Mouse (Mus musculus): ENCODE data around the gene Meaf6. TPM values are rescaled to one million over a fixed set of nuclear protein-coding genes. Genes with fewer than 3 reads are reported as not detected.

Gene Meaf6
- polyA plus RNA-seq (2011; ENCODE audit: insufficient read depth, insufficient read length, low replicate concordance, missing spikeins) = 25.1 and 39.9 TPM in 2 replicates

- H3K27ac ChIP-seq (ENCODE audit: control insufficient read depth, insufficient read depth, low read depth, low read length, poor library complexity) = peak within 1 kb of the TSS; percentile 99
- H3K4me1 ChIP-seq (ENCODE audit: control insufficient read depth, insufficient read depth, low read length) = peaks cover 3% of the 10 kb centered on the region; the same call in 1 of the 2 replicates
- H3K4me3 ChIP-seq (replicated peaks; ENCODE audit: control insufficient read depth, low read depth, low read length) = peak within 1 kb of the TSS; percentile 93
- 1% methylated on average over 63 of the region's 63 CpGs for WGBS
- TF ChIP-seq POLR2A (IDR thresholded peaks at IDR 0.05; ENCODE audit: borderline replicate concordance, control insufficient read depth, low read depth, low read length) (peak; percentile 64; the same call in 1 of the 2 replicates), CTCF (IDR thresholded peaks at IDR 0.05; ENCODE audit: control insufficient read depth, insufficient read depth, low read length) (peak; percentile 78)
Measured at GRCm38 (mm10) chr4:125084403-125085345, at the start of gene Meaf6. Gene Meaf6 (plus strand): TSS chr4:125085134.

GRCm38 (mm10) chr4:125044454-125044853 lies 40.5 kb upstream of the Meaf6 start:
- H3K27ac ChIP-seq (ENCODE audit: control insufficient read depth, insufficient read depth, low read depth, low read length, poor library complexity) = no peak overlapping the region
- no peak overlapping the region for H3K4me3 ChIP-seq (replicated peaks; ENCODE audit: control insufficient read depth, low read depth, low read length)
- no peak for TF ChIP-seq POLR2A (IDR thresholded peaks at IDR 0.05; ENCODE audit: borderline replicate concordance, control insufficient read depth, low read depth, low read length)
- TF ChIP-seq CTCF (IDR thresholded peaks at IDR 0.05; ENCODE audit: control insufficient read depth, insufficient read depth, low read length) = no peak
- 85% methylated on average over 7 of the region's 7 CpGs for WGBS
- no peaks in the 10 kb centered on the region for H3K4me1 ChIP-seq (ENCODE audit: control insufficient read depth, insufficient read depth, low read length)

GRCm38 (mm10) chr4:125055385-125055784 lies 29.5 kb upstream of the Meaf6 start:
- TF ChIP-seq POLR2A (IDR thresholded peaks at IDR 0.05; ENCODE audit: borderline replicate concordance, control insufficient read depth, low read depth, low read length) = no peak
- no peak for TF ChIP-seq CTCF (IDR thresholded peaks at IDR 0.05; ENCODE audit: control insufficient read depth, insufficient read depth, low read length)
- 22% methylated on average over 9 of the region's 9 CpGs for WGBS
- peak overlapping the region; percentile 74 for H3K27ac ChIP-seq (ENCODE audit: control insufficient read depth, insufficient read depth, low read depth, low read length, poor library complexity)
- H3K4me3 ChIP-seq (replicated peaks; ENCODE audit: control insufficient read depth, low read depth, low read length) = peak overlapping the region; percentile 7
- H3K4me1 ChIP-seq (ENCODE audit: control insufficient read depth, insufficient read depth, low read length) = no peaks in the 10 kb centered on the region; the same call in 1 of the 2 replicates

- Histone ChIP-seq H3K4me1 (ENCODE audit: control insufficient read depth, insufficient read depth, low read length) (no peaks in the 10 kb centered on the region; the same call in 1 of the 2 replicates), H3K27ac (ENCODE audit: control insufficient read depth, insufficient read depth, low read depth, low read length, poor library complexity) (no peak overlapping the region), H3K4me3 (replicated peaks; ENCODE audit: control insufficient read depth, low read depth, low read length) (no peak overlapping the region)
- WGBS = 88% methylated on average over 4 of the region's 4 CpGs
- no peak for TF ChIP-seq POLR2A (IDR thresholded peaks at IDR 0.05; ENCODE audit: borderline replicate concordance, control insufficient read depth, low read depth, low read length)
- TF ChIP-seq CTCF (IDR thresholded peaks at IDR 0.05; ENCODE audit: control insufficient read depth, insufficient read depth, low read length) = no peak
Measured at GRCm38 (mm10) chr4:125056476-125056875, 28.5 kb upstream of the Meaf6 start.

- H3K27ac ChIP-seq (ENCODE audit: control insufficient read depth, insufficient read depth, low read depth, low read length, poor library complexity) = no peak overlapping the region
- TF ChIP-seq POLR2A (IDR thresholded peaks at IDR 0.05; ENCODE audit: borderline replicate concordance, control insufficient read depth, low read depth, low read length) = no peak
- no peak for TF ChIP-seq CTCF (IDR thresholded peaks at IDR 0.05; ENCODE audit: control insufficient read depth, insufficient read depth, low read length)
- 39% methylated on average over 3 of the region's 3 CpGs for WGBS
- H3K4me1 ChIP-seq (ENCODE audit: control insufficient read depth, insufficient read depth, low read length) = no peaks in the 10 kb centered on the region; the same call in 1 of the 2 replicates
- H3K4me3 ChIP-seq (replicated peaks; ENCODE audit: control insufficient read depth, low read depth, low read length) = no peak overlapping the region
Measured at GRCm38 (mm10) chr4:125057273-125057672, 27.7 kb upstream of the Meaf6 start.

- 76% methylated on average over 5 of the region's 5 CpGs for WGBS
- H3K4me3 ChIP-seq (replicated peaks; ENCODE audit: control insufficient read depth, low read depth, low read length) = no peak overlapping the region
- H3K4me1 ChIP-seq (ENCODE audit: control insufficient read depth, insufficient read depth, low read length) = no peaks in the 10 kb centered on the region; the same call in 1 of the 2 replicates
- no peak overlapping the region for H3K27ac ChIP-seq (ENCODE audit: control insufficient read depth, insufficient read depth, low read depth, low read length, poor library complexity)
- TF ChIP-seq CTCF (IDR thresholded peaks at IDR 0.05; ENCODE audit: control insufficient read depth, insufficient read depth, low read length) (no peak), POLR2A (IDR thresholded peaks at IDR 0.05; ENCODE audit: borderline replicate concordance, control insufficient read depth, low read depth, low read length) (no peak)
Measured at GRCm38 (mm10) chr4:125058033-125058432, 26.9 kb upstream of the Meaf6 start.

- Histone ChIP-seq H3K4me3 (replicated peaks; ENCODE audit: control insufficient read depth, low read depth, low read length) (peak overlapping the region; percentile 6), H3K27ac (ENCODE audit: control insufficient read depth, insufficient read depth, low read depth, low read length, poor library complexity) (no peak overlapping the region), H3K4me1 (ENCODE audit: control insufficient read depth, insufficient read depth, low read length) (no peaks in the 10 kb centered on the region; the same call in 1 of the 2 replicates)
- TF ChIP-seq POLR2A (IDR thresholded peaks at IDR 0.05; ENCODE audit: borderline replicate concordance, control insufficient read depth, low read depth, low read length) = no peak
- TF ChIP-seq CTCF (IDR thresholded peaks at IDR 0.05; ENCODE audit: control insufficient read depth, insufficient read depth, low read length) = peak; percentile 97
- 9% methylated on average over 8 of the region's 8 CpGs for WGBS
Measured at GRCm38 (mm10) chr4:125059025-125059424, 25.9 kb upstream of the Meaf6 start.

GRCm38 (mm10) chr4:125063829-125064228 lies 21.1 kb upstream of the Meaf6 start:
- no peak overlapping the region for H3K4me3 ChIP-seq (replicated peaks; ENCODE audit: control insufficient read depth, low read depth, low read length)
- peaks cover 1% of the 10 kb centered on the region; the same call in 1 of the 2 replicates for H3K4me1 ChIP-seq (ENCODE audit: control insufficient read depth, insufficient read depth, low read length)
- 45% methylated on average over 8 of the region's 8 CpGs for WGBS
- TF ChIP-seq POLR2A (IDR thresholded peaks at IDR 0.05; ENCODE audit: borderline replicate concordance, control insufficient read depth, low read depth, low read length) = no peak
- no peak overlapping the region for H3K27ac ChIP-seq (ENCODE audit: control insufficient read depth, insufficient read depth, low read depth, low read length, poor library complexity)

Measured in bone marrow, adult 2 months (tissue).